Mouse (Mus musculus) activated CD4-positive, CD25-positive, alpha-beta regulatory T cell, adult 4 months (primary cell): ENCODE measurements around the gene Itgb2l. TPM values are rescaled to one million over a fixed set of nuclear protein-coding genes. Genes with fewer than 3 reads are reported as not detected.
"Not testable (repeated sequence)": the region's sequence is repeated elsewhere in the genome, so short reads cannot be mapped to it uniquely, and the experiment has no call there.

Experiments used
- ATAC-seq: one replicate; pipeline ENCODE4 v1.8.0; 2017
- polyA plus RNA-seq, 2 experiments: library from polyadenylated mRNA; unstranded; fragments of 100-300 nt; shearing (Covaris generic); gene quantifications; one replicate each; pipeline ENCODE4 v1.2.1; 2017

The Itgb2l gene
- not detected for polyA plus RNA-seq

DNA sequence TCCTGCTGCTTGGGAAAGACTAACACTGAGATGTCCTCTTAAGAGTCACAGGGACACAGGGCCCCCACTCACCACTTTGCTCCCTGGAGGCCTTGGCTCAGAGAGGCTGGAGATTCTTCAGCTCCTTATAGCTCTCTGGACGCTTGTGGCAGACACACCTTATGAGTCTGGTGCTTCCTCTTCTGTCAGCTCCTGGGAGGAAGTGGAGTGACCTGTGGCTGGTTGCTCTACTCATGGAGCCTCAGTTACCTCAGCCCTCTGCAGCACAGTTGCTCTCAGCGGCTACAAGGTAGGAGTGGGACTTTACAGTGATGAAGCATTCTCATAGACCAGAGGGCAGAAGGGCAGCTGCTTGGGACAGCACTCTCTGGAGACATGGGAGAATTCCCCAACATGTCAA lies at the start of gene Itgb2l:
Gene Itgb2l, minus strand, starts transcription at position 152 of the 400 bp plus-strand sequence.
- ATAC-seq = no peak

GRCm38 (mm10) chr16:96491530-96491929 lies 48.1 kb upstream of the Itgb2l start:
- ATAC-seq = no peak

- no peak for ATAC-seq
These were observed 44.6 kb upstream of the Itgb2l start for GRCm38 (mm10) chr16:96488038-96488437.

DNA sequence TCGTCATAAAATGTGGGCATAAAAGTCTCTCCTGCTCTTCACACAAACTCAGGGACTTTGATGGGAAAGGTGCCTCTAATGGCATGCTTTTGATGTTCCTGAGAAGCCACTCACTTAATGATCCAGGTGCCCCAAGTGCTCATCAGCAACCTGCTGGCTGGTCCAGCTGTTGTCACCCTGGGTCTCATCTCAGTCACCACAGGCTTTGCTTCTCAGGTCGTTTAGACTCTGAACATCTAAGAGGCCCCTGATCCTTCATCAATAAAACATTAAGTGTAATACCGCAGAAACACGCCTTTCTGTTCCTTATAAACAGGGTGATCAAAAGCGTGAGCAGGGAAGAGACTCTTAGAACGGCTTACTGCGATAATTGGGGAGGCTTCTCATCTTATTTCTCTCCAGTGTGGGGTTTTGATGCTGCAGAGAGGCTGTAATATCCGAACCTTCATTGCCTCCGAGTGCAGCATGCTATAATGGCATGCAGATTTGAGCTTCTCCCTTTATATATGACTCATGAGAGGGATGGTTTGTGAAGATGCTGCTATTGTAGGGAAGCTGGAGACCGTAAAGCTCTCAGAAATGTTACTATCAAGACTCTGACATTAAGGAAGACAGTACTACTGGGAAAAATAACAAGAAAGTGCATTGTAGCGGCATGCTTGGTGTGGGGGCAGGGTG lies 43.7 kb upstream of the Itgb2l start:
- no peak for ATAC-seq

DNA sequence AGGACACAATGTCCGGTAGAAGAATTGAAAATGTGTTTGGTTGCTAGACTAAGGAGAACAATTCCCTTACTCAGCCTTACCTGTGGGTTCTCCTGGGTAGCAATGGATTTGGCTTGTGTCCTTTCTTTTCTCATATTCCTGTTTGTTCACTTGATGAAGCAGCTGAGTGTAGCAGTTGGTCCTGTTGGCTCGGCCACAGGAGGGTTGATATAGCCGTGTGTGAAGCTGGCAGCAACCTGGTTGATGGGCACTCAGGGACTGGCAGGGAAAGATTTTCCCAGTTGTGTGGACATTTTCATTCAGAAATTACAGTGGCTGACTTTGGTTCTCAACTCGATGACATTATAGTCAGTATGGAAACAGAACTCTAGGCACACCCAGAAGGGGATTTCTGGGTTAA lies 38.4 kb upstream of the Itgb2l start:
- no peak for ATAC-seq

DNA sequence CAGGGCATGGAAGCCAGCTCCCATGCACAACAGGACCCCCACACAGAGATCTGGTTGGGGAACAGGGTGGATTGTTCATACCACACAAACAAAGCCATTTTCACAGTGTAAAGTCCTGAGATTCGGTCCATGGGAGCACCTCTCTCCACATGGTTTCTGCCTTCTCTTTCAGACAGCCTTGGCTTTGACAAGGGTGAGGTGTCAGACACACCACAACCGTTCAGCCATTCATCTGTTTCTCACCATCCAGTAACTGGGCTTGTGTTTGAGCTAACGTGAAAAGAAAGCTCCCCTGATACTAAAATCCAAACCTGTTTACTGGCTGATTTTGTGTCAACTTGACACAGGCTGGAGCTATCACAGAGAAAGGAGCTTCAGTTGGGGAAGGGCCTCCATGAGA lies 30.8 kb upstream of the Itgb2l start:
- no peak for ATAC-seq

GRCm38 (mm10) chr16:96472816-96473215 lies 29.4 kb upstream of the Itgb2l start:
- ATAC-seq = no peak

GRCm38 (mm10) chr16:96472361-96472760 lies 28.9 kb upstream of the Itgb2l start:
- no peak for ATAC-seq

DNA sequence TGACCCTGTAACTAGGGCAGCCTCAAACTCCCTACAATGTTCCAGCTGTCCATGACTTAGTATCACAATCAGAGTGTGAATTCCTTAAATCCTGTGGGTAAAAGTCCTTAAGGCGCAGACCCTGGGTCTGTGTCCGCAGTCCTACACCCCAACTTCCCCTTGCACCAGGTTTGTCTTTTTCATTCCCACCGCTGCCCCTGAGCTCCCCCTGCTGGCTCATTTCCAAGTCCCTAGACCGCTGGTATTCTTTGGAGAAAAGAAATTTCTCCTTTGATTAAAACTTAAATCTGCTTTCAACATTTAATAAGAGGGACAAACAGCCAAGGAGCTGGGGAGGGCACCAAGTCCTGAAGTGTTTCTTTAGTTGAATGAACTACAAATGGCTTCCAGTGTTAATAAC lies 26.2 kb upstream of the Itgb2l start:
- no peak for ATAC-seq

GRCm38 (mm10) chr16:96468698-96469097 lies 25.3 kb upstream of the Itgb2l start:
- no peak for ATAC-seq

- no peak for ATAC-seq
These were observed 24.6 kb upstream of the Itgb2l start for GRCm38 (mm10) chr16:96468011-96468410.

GRCm38 (mm10) chr16:96467445-96467844 lies 24.0 kb upstream of the Itgb2l start, which contains the start of gene Pcp4:
TSS of gene Pcp4 (plus strand) at chr16:96467606.
- no peak for ATAC-seq

DNA sequence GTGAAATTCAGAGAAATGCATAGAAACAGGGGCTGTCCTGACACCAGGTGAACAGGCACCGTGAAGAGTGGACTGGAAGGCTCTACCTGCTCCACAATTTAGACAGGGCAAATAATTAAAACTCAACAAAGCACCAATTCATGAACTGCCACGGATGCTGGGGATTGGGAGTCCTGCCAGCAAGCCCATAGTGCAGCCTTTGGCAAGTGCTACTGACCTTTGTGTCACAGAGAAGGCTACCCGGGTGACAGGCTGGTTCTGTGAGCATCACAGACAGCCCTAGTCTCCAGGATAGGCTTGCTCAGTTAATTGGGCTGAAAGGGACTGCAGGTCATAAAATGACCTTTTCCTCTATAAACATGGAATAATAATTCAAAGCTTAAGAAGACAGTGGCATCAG lies 17.4 kb upstream of the Itgb2l start:
- ATAC-seq = no peak

GRCm38 (mm10) chr16:96459356-96459755 lies 15.9 kb upstream of the Itgb2l start:
- no peak for ATAC-seq

- ATAC-seq = no peak
These were observed 14.2 kb upstream of the Itgb2l start for GRCm38 (mm10) chr16:96457612-96458011.

DNA sequence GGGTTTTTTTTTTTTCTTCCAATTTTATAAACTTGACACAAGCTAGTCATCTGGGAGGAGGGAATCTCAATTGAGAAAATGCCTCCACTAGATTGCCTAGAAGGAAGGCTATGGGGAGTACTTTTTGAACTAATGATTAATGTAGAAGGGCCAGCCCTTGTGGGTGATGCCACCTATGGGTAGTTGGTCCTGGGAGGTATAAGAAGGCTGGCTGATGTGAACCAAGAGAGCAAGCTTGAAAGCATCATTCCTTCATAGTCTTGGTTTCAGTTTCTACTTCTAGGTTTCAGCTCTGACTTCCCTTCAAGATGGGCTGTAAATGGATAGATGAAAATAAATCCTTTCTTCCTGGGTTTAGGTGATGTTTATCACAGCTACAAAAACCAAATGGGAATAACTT lies 10.7 kb upstream of the Itgb2l start:
- no peak for ATAC-seq

DNA sequence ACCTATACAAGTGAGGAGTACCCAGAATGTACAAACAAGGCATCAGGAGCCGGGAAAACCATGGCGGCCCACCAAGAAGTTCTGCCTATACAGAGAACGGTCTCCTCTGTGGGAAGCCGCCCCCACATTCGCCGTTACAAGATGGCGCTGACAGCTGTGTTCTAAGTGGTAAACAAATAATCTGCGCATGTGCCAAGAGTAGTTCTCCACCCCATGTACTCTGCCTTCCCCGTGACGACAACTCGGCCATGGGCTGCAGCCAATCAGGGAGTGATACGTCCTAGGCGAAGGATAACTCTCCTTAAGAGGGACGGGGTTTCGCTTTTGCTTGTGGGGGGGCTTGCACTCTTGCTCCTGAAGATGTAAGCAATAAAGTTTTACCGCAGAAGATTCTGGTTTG lies 7.5 kb upstream of the Itgb2l start:
- ATAC-seq = not testable (repeated sequence)

DNA sequence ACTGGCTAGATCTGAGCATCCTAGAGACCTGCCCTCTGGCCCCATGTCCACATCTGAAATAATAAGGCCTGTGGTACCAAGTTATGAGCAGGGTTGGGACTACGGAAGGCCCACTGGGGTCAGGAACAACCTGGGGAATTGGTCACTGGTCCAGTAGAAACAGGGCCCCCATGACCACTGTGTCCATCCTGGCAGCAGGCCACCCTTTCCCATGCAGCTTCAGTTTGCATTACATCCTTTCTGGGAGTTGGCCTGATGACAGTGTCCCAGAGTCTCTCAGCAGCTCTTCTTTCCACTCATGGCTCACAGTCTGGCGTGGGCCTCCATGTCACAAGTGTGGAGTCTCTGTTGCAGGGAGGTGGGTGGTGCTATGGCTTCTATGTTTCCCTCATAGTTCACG lies 1.6 kb downstream of the Itgb2l start:
- no peak for ATAC-seq

- ATAC-seq = no peak
These were observed 2.5 kb downstream of the Itgb2l start for GRCm38 (mm10) chr16:96440871-96441270.

DNA sequence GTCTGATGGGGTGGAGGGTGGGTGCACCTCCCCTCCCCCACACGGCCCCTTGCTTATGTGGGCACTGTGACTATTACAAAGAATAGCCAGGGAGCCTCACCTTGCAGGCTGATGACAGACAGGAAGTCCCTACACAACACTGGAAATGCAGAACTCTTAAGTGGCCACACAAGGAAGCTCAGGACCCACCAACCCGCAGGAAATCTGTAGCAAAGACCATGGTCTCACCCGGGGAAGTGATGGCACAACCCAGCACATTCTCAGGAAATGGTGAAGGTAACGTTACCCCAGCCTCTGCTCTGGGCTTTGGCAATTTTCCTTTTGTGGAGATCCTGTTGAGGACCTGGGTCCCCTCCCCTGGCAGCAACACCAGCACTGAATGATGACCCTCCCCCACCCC lies 3.7 kb downstream of the Itgb2l start:
- ATAC-seq = no peak

- no peak for ATAC-seq
These were observed 4.5 kb downstream of the Itgb2l start for GRCm38 (mm10) chr16:96438946-96439345.

- no peak for ATAC-seq
These were observed 9.2 kb downstream of the Itgb2l start for GRCm38 (mm10) chr16:96434024-96434785.

GRCm38 (mm10) chr16:96433266-96433665 lies 10.2 kb downstream of the Itgb2l start:
- no peak for ATAC-seq

DNA sequence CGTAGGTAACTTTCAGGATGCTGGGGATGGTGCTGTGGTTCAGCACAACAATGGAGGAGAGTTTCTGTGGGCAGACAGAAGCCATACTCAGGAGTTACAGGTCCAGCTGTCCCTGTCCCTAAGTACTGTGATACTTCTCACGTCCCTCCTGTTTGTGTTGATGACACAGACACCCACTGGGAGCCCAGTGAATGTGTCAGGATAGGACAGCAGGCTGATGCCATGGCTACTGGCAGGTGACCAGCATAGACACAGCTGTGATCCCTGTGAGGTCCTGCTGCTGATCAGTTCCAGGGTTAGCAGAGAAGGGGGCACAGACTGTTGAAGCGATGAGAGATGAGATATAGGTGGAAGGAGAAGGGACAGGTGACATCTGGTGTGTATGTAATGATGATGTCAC lies 14.4 kb downstream of the Itgb2l start:
- ATAC-seq = no peak
